Mouse (Mus musculus) neural tube, embryonic 14.5 days (tissue): Measurements from ENCODE around the gene Gm10024. TPM values are rescaled to one million over a fixed set of nuclear protein-coding genes. Genes with fewer than 3 reads are reported as not detected.
"Not testable (repeated sequence)": the region's sequence is repeated elsewhere in the genome, so short reads cannot be mapped to it uniquely, and the experiment has no call there.

Source experiments
- ATAC-seq: fragments of 200-750 bp; cut with Nextera tagmentation; 2 replicates; pipeline ENCODE4 v1.8.0; 2017; ENCODE audit warnings: low read depth, mild to moderate bottlenecking, moderate TSS enrichment, moderate library complexity
- H3K27ac ChIP-seq: fragments of 300-500 bp; sonication (generic); 2 replicates; pipeline ENCODE4 v1.5.1; 2014; ENCODE audit warnings: low read depth, mild to moderate bottlenecking, control low read depth, low read length, moderate library complexity, mixed read lengths
- H3K27me3 ChIP-seq: fragments of 300-500 bp; sonication (generic); 2 replicates; pipeline ENCODE4 v1.6.1; 2014; ENCODE audit warnings: low read length; ENCODE audit not compliant: control insufficient read depth, insufficient read depth
- H3K36me3 ChIP-seq: fragments of 300-500 bp; sonication (generic); 2 replicates; pipeline ENCODE4 v1.6.1; 2014; ENCODE audit warnings: low read length, mixed read lengths; ENCODE audit not compliant: control insufficient read depth, insufficient read depth
- H3K4me1 ChIP-seq: fragments of 300-500 bp; sonication (generic); 2 replicates; pipeline ENCODE4 v1.6.1; 2014; ENCODE audit warnings: low read length; ENCODE audit not compliant: control insufficient read depth, insufficient read depth
- H3K4me2 ChIP-seq: fragments of 300-500 bp; sonication (generic); 2 replicates; pipeline ENCODE4 v1.6.1; 2014; ENCODE audit warnings: mild to moderate bottlenecking, low read depth, low read length, control low read depth
- H3K4me3 ChIP-seq: fragments of 300-500 bp; sonication (generic); 2 replicates; pipeline ENCODE4 v1.5.1; 2014; ENCODE audit warnings: low read depth, low read length, control low read depth, mixed read lengths
- H3K9ac ChIP-seq: fragments of 300-500 bp; sonication (generic); replicated peaks from 2 replicates; pipeline ENCODE4 v1.6.1; 2014; ENCODE audit warnings: low read depth, mild to moderate bottlenecking, control low read depth, low read length, mixed read lengths
- H3K9me3 ChIP-seq: fragments of 300-500 bp; sonication (generic); 2 replicates; pipeline ENCODE4 v1.6.1; 2016; ENCODE audit warnings: low read length; ENCODE audit not compliant: control insufficient read depth
- WGBS: fragments of 180-500 bp; shearing (Covaris S2); extraction: QIAGEN DNeasy Blood & Tissue Kit; methylation state at CpG from one replicate; pipeline ENCODE4 v1.1.7; 2014; 5-methylcytosine and 5-hydroxymethylcytosine counted together
- polyA plus RNA-seq: library from polyadenylated mRNA; unstranded; fragments of >200 nt; fragmentation: Nextera tagmentation; extraction: Ambion mirVana; gene quantifications from 2 replicates; pipeline ENCODE4 v1.2.1, GENCODE M21; 2014

The Gm10024 gene
- polyA plus RNA-seq, 1 experiment from 2014 or later: not detected

- H3K4me2 ChIP-seq: no peak overlapping the region
- H3K9me3 ChIP-seq: no peaks in the 10 kb centered on the region
- WGBS: 43% methylated on average over 8 of the region's 8 CpGs
- H3K9ac ChIP-seq: no peak overlapping the region
- H3K27me3 ChIP-seq: peaks cover 10% of the 10 kb centered on the region; the same call in 1 of the 2 replicates
- H3K27ac ChIP-seq: no peak overlapping the region
- no peak overlapping the region for H3K4me3 ChIP-seq
- ATAC-seq: no peak
- no peaks in the 10 kb centered on the region for H3K4me1 ChIP-seq
- no peaks in the 10 kb centered on the region for H3K36me3 ChIP-seq
Measured at GRCm38 (mm10) chr10:77684181-77684580, 27.1 kb upstream of the Gm10024 start.

DNA sequence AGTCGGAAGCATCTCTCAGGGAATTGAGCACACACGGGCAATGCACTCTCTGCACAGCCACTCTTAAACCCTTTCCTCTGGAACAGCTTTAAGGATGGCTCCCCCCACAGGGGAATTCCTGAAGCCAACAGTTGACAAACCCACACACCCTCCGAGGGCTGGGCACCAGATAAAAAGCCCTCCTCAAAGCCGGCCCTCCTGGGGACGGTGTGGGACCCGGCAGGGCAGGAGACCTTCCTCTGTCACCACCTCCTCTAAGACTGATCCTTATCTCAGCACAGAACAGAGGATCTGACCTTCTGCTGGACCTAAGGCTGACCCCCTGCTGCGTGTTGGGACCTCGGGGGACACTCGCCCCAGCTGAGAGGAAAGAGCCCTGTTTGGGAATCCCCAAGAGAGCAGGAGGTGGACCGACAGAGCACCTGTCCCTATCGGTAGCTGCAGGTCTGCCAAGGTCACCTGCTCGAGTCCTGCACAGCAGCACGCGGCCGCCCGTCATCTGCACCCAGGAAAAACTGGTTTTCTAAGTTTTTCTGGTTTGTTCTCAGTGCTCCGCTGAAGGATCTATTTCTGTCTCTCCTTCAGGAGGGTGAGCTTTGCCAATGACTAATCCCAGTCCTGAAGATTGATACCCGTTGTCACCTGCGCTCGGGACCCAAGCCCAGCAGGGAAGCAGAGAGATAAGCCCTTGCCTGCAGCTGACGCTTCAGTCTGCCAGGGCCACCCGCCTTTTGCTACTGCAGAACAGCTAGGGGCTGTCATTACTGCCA lies 25.2 kb upstream of the Gm10024 start, which contains the start of gene Tspear:
Tspear (plus strand) TSS at position 675 of the 770 bp plus-strand sequence.
- Histone ChIP-seq H3K27ac (no peak within 1 kb of the TSS), H3K4me3 (no peak within 1 kb of the TSS), H3K4me1 (peaks cover 2% of the 10 kb centered on the region; the same call in 1 of the 2 replicates), H3K4me2 (no peak within 1 kb of the TSS), H3K9ac (no peak within 1 kb of the TSS), H3K9me3 (no peaks in the 10 kb centered on the region), H3K27me3 (peaks cover 10% of the 10 kb centered on the region; the same call in 1 of the 2 replicates), H3K36me3 (no peaks in the 10 kb centered on the region)
- WGBS: 9% methylated on average over 22 of the region's 22 CpGs
- no peak for ATAC-seq

DNA sequence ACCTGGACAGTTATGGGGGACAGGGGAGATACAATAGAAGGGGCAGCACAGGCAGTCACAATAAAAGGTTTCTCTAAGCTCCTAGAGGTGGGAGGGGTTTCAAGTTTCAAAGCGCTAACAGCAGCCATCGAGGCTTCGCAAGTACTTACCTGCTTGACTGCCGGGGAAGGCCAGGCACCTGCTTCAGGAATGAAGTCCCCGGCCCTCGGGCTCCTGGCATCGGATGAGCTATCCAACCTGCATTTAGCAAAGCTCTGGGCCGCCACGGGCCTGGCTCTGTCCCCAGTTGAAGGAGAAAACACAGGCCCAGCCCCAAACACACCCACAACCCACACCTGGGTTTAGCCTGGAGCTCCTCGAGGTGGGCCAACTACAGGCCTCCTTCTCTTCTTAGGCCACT lies 24.2 kb upstream of the Gm10024 start:
- no peak overlapping the region for H3K4me3 ChIP-seq
- H3K27ac ChIP-seq: no peak overlapping the region
- peaks cover 2% of the 10 kb centered on the region; the same call in 1 of the 2 replicates for H3K4me1 ChIP-seq
- H3K9ac ChIP-seq: no peak overlapping the region
- WGBS: 27% methylated on average over 10 of the region's 10 CpGs
- no peaks in the 10 kb centered on the region for H3K36me3 ChIP-seq
- H3K9me3 ChIP-seq: no peaks in the 10 kb centered on the region
- H3K4me2 ChIP-seq: no peak overlapping the region
- ATAC-seq: no peak
- H3K27me3 ChIP-seq: peaks cover 10% of the 10 kb centered on the region; the same call in 1 of the 2 replicates

DNA sequence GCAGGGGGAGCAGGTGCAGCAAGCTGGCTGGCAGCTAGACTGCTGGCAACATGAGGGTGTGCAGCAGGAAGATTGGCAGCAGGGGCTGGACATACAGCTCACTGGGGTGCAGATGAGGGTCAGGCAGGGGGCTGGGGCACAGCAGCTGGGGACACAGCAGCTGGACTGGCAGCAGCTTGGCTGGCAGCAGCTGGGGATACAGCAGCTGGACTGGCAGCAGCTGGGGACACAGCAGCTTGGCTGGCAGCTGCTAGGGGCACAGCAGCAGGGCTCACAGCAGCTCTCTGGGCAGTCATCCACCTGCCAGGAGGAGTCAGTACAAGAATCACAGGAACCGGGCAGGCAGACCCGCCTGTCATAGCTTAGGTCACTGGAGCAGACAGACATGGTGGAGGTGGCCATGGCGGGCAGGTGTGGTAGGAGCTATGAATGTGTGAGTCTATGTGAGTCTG lies 20.9 kb upstream of the Gm10024 start, which contains the start of gene Gm19402:
Gm19402 (minus strand) TSS at position 402 of the 452 bp plus-strand sequence.
- not testable (repeated sequence) for ATAC-seq, H3K4me3 ChIP-seq, H3K36me3 ChIP-seq, H3K4me2 ChIP-seq, H3K27ac ChIP-seq, H3K9me3 ChIP-seq, H3K4me1 ChIP-seq, H3K9ac ChIP-seq
- peaks cover 10% of the 10 kb centered on the region; the same call in 1 of the 2 replicates for H3K27me3 ChIP-seq
- WGBS: 91% methylated on average over 3 of the region's 3 CpGs

GRCm38 (mm10) chr10:77697133-77697532 lies 14.1 kb upstream of the Gm10024 start, which contains the start of gene Gm9508:
Gene Gm9508, minus strand, starts transcription at chr10:77697233.
- Histone ChIP-seq H3K4me2 (no peak within 1 kb of the TSS), H3K27ac (no peak within 1 kb of the TSS), H3K27me3 (no peaks in the 10 kb centered on the region), H3K9ac (no peak within 1 kb of the TSS), H3K4me3 (no peak within 1 kb of the TSS), H3K9me3 (no peaks in the 10 kb centered on the region), H3K36me3 (no peaks in the 10 kb centered on the region), H3K4me1 (no peaks in the 10 kb centered on the region)
- WGBS: 42% methylated on average over 4 of the region's 4 CpGs
- ATAC-seq: no peak

GRCm38 (mm10) chr10:77706326-77706725 lies 4.9 kb upstream of the Gm10024 start, which contains the start of gene Gm10272:
Gene Gm10272, plus strand, starts transcription at chr10:77706626.
- H3K9me3 ChIP-seq: peaks cover 3% of the 10 kb centered on the region; the same call in 1 of the 2 replicates
- no peak within 1 kb of the TSS for H3K9ac ChIP-seq
- H3K27ac ChIP-seq: no peak within 1 kb of the TSS
- 91% methylated on average over 1 of the region's 1 CpGs for WGBS
- no peaks in the 10 kb centered on the region for H3K36me3 ChIP-seq
- no peak for ATAC-seq
- no peaks in the 10 kb centered on the region for H3K27me3 ChIP-seq
- H3K4me3 ChIP-seq: no peak within 1 kb of the TSS
- H3K4me1 ChIP-seq: no peaks in the 10 kb centered on the region
- no peak within 1 kb of the TSS for H3K4me2 ChIP-seq

GRCm38 (mm10) chr10:77709831-77710230 lies 1.4 kb upstream of the Gm10024 start:
- no peak overlapping the region for H3K4me3 ChIP-seq
- 83% methylated on average over 3 of the region's 3 CpGs for WGBS
- no peak overlapping the region for H3K27ac ChIP-seq
- H3K4me1 ChIP-seq: no peaks in the 10 kb centered on the region
- no peaks in the 10 kb centered on the region for H3K36me3 ChIP-seq
- no peak overlapping the region for H3K4me2 ChIP-seq
- ATAC-seq: no peak
- no peaks in the 10 kb centered on the region for H3K27me3 ChIP-seq
- H3K9ac ChIP-seq: no peak overlapping the region
- no peaks in the 10 kb centered on the region; the same call in 1 of the 2 replicates for H3K9me3 ChIP-seq

DNA sequence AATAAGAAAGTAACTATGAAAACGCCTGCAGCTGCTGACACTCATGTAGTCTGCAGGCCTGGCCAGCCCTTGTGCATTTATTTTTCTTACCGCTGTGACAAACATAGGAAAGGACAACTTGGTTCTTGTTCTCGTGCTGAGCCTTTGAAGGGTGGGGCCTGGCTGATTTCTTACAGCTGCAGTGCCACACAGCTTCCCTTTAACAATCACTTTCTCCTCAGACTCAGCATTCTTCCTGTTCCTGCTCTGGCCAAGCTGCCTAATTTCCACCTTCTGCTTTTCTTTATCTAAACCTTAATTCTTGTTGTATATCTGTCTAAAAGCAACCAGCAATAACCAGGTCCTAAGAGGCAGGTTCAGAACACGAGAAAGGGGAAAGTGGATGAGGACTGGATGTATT lies 2.5 kb downstream of the Gm10024 start:
- Histone ChIP-seq H3K9me3 (no peaks in the 10 kb centered on the region; the same call in 1 of the 2 replicates), H3K4me3 (no peak overlapping the region), H3K27me3 (no peaks in the 10 kb centered on the region), H3K27ac (no peak overlapping the region), H3K9ac (no peak overlapping the region), H3K4me1 (no peaks in the 10 kb centered on the region), H3K4me2 (no peak overlapping the region), H3K36me3 (no peaks in the 10 kb centered on the region)
- 67% methylated on average over 4 of the region's 4 CpGs for WGBS
- ATAC-seq: no peak

DNA sequence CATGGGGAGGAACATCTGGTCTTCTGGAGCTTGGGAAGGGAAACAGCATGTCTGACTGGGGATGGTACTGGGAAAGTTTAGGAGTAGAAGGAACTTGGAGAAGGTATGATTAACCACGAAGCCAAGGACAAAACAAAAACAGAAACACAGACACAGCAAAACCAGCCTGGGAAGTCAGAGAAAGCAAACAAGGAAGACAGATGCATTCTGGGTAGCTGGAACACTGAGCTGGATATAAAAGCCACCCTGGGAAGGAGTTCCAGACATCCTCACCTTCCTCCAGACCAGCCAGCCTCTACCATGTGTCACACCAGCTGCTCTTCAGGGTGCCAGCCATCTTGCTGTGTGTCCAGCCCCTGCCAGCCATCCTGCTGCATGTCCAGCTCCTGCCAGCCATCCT lies 4.2 kb downstream of the Gm10024 start, which contains the start of gene Gm10142:
Gm10142 (plus strand) TSS at position 301 of the 400 bp plus-strand sequence.
- H3K4me2 ChIP-seq: no peak within 1 kb of the TSS
- no peaks in the 10 kb centered on the region for H3K36me3 ChIP-seq
- no peaks in the 10 kb centered on the region for H3K27me3 ChIP-seq
- H3K9me3 ChIP-seq: no peaks in the 10 kb centered on the region; the same call in 1 of the 2 replicates
- no peak within 1 kb of the TSS for H3K27ac ChIP-seq
- H3K9ac ChIP-seq: no peak within 1 kb of the TSS
- H3K4me1 ChIP-seq: no peaks in the 10 kb centered on the region
- H3K4me3 ChIP-seq: no peak within 1 kb of the TSS
- WGBS: 96% methylated on average over 1 of the region's 1 CpGs
- ATAC-seq: no peak
